Mouse (Mus musculus): ENCODE data around the gene Mob1a. TPM values are rescaled to one million over a fixed set of nuclear protein-coding genes. Genes with fewer than 3 reads are reported as not detected.

Mob1a gene
- polyA plus RNA-seq, 1 experiment from 2014 or later: 19.2 TPM

Other genes starting within 250 kb of the Mob1a start
- gene Pcgf1, start 248.1 kb upstream of the Mob1a start, polyA plus RNA-seq (2015; fragmentation: Nextera tagmentation; extraction: Ambion mirVana): 50.4 and 52.5 TPM in 2 replicates
- gene Lbx2, start 239.6 kb upstream of the Mob1a start, polyA plus RNA-seq (2015; fragmentation: Nextera tagmentation; extraction: Ambion mirVana): not detected in 2 replicates
- 5.2 and 5.9 TPM in 2 replicates for gene Ccdc142, start 224.4 kb upstream of the Mob1a start, polyA plus RNA-seq (2015; fragmentation: Nextera tagmentation; extraction: Ambion mirVana)
- 5.3 and 5.9 TPM in 2 replicates for gene Gm42688, start 224.4 kb upstream of the Mob1a start, polyA plus RNA-seq (2015; fragmentation: Nextera tagmentation; extraction: Ambion mirVana)
- gene Mrpl53, start 217.0 kb upstream of the Mob1a start, polyA plus RNA-seq (2015; fragmentation: Nextera tagmentation; extraction: Ambion mirVana): 113 and 115 TPM in 2 replicates
- 20.9 and 21.6 TPM in 2 replicates for gene Mogs, start 210.5 kb upstream of the Mob1a start, polyA plus RNA-seq (2015; fragmentation: Nextera tagmentation; extraction: Ambion mirVana)
- gene Wbp1, start 204.5 kb upstream of the Mob1a start, polyA plus RNA-seq (2015; fragmentation: Nextera tagmentation; extraction: Ambion mirVana): 148 and 163 TPM in 2 replicates
- 13.3 and 14.5 TPM in 2 replicates for gene Ino80b, start 200.6 kb upstream of the Mob1a start, polyA plus RNA-seq (2015; fragmentation: Nextera tagmentation; extraction: Ambion mirVana)
- 10.7 TPM in 2 replicates for gene Rtkn, start 190.6 kb upstream of the Mob1a start, polyA plus RNA-seq (2015; fragmentation: Nextera tagmentation; extraction: Ambion mirVana)
- 20.1 and 22.9 TPM in 2 replicates for gene Wdr54, start 169.6 kb upstream of the Mob1a start, polyA plus RNA-seq (2015; fragmentation: Nextera tagmentation; extraction: Ambion mirVana)
- 11.4 and 16.3 TPM in 2 replicates for gene 1700003E16Rik, start 169.6 kb upstream of the Mob1a start, polyA plus RNA-seq (2015; fragmentation: Nextera tagmentation; extraction: Ambion mirVana)
- gene Dctn1, start 160.1 kb upstream of the Mob1a start, polyA plus RNA-seq (2015; fragmentation: Nextera tagmentation; extraction: Ambion mirVana): 161 and 164 TPM in 2 replicates
- 0.40 and 0.49 TPM in 2 replicates for gene Slc4a5, start 106.2 kb upstream of the Mob1a start, polyA plus RNA-seq (2015; fragmentation: Nextera tagmentation; extraction: Ambion mirVana)
- gene Mthfd2, start 108 bp upstream of the Mob1a start, polyA plus RNA-seq (2015; fragmentation: Nextera tagmentation; extraction: Ambion mirVana): 34.7 and 37.1 TPM in 2 replicates
- 44.0 and 50.0 TPM in 2 replicates for gene Bola3, start 23.1 kb downstream of the Mob1a start, polyA plus RNA-seq (2015; fragmentation: Nextera tagmentation; extraction: Ambion mirVana)
- gene Tet3, start 133.1 kb downstream of the Mob1a start, polyA plus RNA-seq (2015; fragmentation: Nextera tagmentation; extraction: Ambion mirVana): 51.9 and 53.2 TPM in 2 replicates
- gene Dguok, start 181.0 kb downstream of the Mob1a start, polyA plus RNA-seq (2015; fragmentation: Nextera tagmentation; extraction: Ambion mirVana): 64.8 and 72.5 TPM in 2 replicates
- gene Actg2, start 210.2 kb downstream of the Mob1a start, polyA plus RNA-seq (2015; fragmentation: Nextera tagmentation; extraction: Ambion mirVana): 1.7 and 2.0 TPM in 2 replicates
- gene Stambp, start 246.7 kb downstream of the Mob1a start, polyA plus RNA-seq (2015; fragmentation: Nextera tagmentation; extraction: Ambion mirVana): 71.5 and 76.9 TPM in 2 replicates